Mouse (Mus musculus) forebrain, embryonic 14.5 days (tissue): ENCODE results near the gene Lxn. TPM values are rescaled to one million over a fixed set of nuclear protein-coding genes. Genes with fewer than 3 reads are reported as not detected.
A peak's percentile ranks its signal among the peaks of the same experiment; 100 is the strongest.

Experiments
- ATAC-seq: fragments of 200-750 bp; cut with Nextera tagmentation; 2 replicates; pipeline ENCODE4 v1.8.0; 2017; ENCODE audit warnings: mild to moderate bottlenecking, moderate library complexity
- DNase-seq: peaks from one replicate; pipeline ENCODE4 v3.0.0-alpha.2; 2015; ENCODE audit warnings: low spot score
- H3K27ac ChIP-seq: fragments of 300-500 bp; sonication (generic); 2 replicates; pipeline ENCODE4 v1.5.1; 2014; ENCODE audit warnings: low read depth, mild to moderate bottlenecking, control low read depth, low read length, moderate library complexity
- H3K27me3 ChIP-seq: fragments of 300-500 bp; sonication (generic); replicated peaks from 2 replicates; pipeline ENCODE4 v1.6.1; 2014; ENCODE audit warnings: low read length, control low read depth, mixed read lengths; ENCODE audit not compliant: control insufficient read depth, insufficient read depth
- H3K36me3 ChIP-seq: fragments of 300-500 bp; sonication (generic); 2 replicates; pipeline ENCODE4 v1.6.1; 2014; ENCODE audit warnings: low read length, control low read depth; ENCODE audit not compliant: control insufficient read depth, insufficient read depth
- H3K4me1 ChIP-seq: fragments of 300-500 bp; sonication (generic); 2 replicates; pipeline ENCODE4 v1.6.1; 2014; ENCODE audit warnings: antibody characterized with exemption, low read length, control low read depth; ENCODE audit not compliant: control insufficient read depth, insufficient read depth
- H3K4me2 ChIP-seq: fragments of 300-500 bp; sonication (generic); 2 replicates; pipeline ENCODE4 v1.6.1; 2014; ENCODE audit warnings: mild to moderate bottlenecking, control low read depth, low read length
- H3K4me3 ChIP-seq: fragments of 300-500 bp; sonication (generic); 2 replicates; pipeline ENCODE4 v1.5.1; 2014; ENCODE audit warnings: low read depth, low read length, control low read depth
- H3K9ac ChIP-seq: fragments of 300-500 bp; sonication (generic); 2 replicates; pipeline ENCODE4 v1.6.1; 2014; ENCODE audit warnings: mild to moderate bottlenecking, low read length, control low read depth, moderate library complexity
- H3K9me3 ChIP-seq: fragments of 300-500 bp; sonication (generic); replicated peaks from 2 replicates; pipeline ENCODE4 v1.6.1; 2016; ENCODE audit warnings: low read length, control low read depth, mixed read lengths; ENCODE audit not compliant: control insufficient read depth
- WGBS: fragments of 180-500 bp; shearing (Covaris S2); extraction: QIAGEN DNeasy Blood & Tissue Kit; methylation state at CpG from one replicate; pipeline ENCODE4 v1.1.7; 2014; 5-methylcytosine and 5-hydroxymethylcytosine counted together
- polyA plus RNA-seq: library from polyadenylated mRNA; unstranded; fragments of >200 nt; fragmentation: Nextera tagmentation; extraction: Ambion mirVana; gene quantifications from 2 replicates; pipeline ENCODE4 v1.2.1, GENCODE M21; 2014

The Lxn gene
- polyA plus RNA-seq, 1 experiment from 2014 or later, result 72.2 TPM

DNA sequence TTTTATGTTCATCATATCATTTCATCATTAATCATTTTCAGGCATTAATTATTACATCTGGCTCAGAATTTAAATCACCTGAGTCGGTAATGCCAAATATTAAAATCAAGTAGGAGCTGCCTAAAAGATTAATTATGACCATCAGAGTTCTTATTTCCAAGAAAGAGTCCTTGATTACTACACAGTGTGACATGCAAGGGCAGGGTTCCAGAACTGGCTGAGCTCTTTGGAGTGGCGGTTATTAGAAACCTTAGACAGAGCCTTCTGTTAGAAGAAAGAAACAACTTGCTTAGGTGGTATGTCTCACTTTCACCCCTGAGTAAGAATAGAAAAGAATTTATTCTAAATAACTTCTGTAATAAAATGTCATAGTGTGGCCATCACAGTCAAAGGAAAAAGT lies 3.6 kb upstream of the Lxn start:
- Histone ChIP-seq H3K27ac (no peak overlapping the region), H3K36me3 (peaks cover 28% of the 10 kb centered on the region), H3K9me3 (no peaks in the 10 kb centered on the region), H3K27me3 (no peaks in the 10 kb centered on the region; the same call in 1 of the 2 replicates), H3K4me1 (peaks cover 12% of the 10 kb centered on the region), H3K4me2 (no peak overlapping the region), H3K9ac (no peak overlapping the region), H3K4me3 (no peak overlapping the region)
- ATAC-seq (no peak), DNase-seq (no peak)
- 88% methylated on average over 2 of the region's 2 CpGs for WGBS

DNA sequence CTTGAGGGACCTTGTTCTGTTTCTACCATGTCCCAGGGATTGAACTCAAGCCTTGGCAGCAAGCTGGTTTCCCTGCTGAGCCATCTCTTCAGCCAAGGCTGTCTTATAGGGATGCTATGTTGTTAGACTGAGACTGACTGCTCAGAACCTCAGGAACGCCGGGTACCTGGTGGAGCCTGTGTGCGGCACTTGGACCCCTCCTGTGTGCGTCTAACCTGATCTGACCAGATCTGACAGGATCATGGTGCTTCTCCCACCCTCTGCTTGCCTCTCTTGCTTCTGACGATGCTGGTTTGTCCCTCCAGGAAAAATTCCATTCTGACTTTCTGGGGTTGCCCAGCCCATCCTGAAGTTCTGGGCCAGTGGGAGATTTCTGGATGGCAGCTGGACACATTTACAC lies 2.9 kb upstream of the Lxn start:
- ATAC-seq, result no peak
- H3K4me2 ChIP-seq, result no peak overlapping the region
- no peaks in the 10 kb centered on the region; the same call in 1 of the 2 replicates for H3K27me3 ChIP-seq
- no peaks in the 10 kb centered on the region for H3K9me3 ChIP-seq
- no peak for DNase-seq
- no peak overlapping the region for H3K4me3 ChIP-seq
- peaks cover 28% of the 10 kb centered on the region for H3K36me3 ChIP-seq
- H3K4me1 ChIP-seq, result peaks cover 12% of the 10 kb centered on the region
- H3K27ac ChIP-seq, result no peak overlapping the region
- 96% methylated on average over 5 of the region's 5 CpGs for WGBS
- H3K9ac ChIP-seq, result no peak overlapping the region

DNA sequence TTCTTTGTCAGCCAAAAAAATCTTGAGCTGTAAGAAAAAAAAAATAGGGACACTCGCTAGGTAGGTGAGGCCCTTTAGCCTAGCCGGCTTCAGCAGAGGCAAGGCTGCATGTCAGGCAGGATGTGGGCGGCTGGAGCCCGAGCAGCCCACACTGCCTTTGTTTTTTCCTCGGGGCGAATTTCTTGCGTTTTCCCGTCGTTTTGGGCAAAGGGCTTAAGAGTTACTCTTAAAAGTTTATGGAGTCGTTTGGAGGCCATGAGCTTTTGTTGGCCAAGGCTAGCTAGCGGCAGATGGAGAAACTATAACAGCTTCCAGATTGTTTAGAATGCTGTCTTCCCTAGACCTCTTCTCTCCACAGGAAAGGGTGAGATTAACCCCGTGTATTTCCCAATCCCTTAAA lies 725 bp downstream of the Lxn start:
- Histone ChIP-seq H3K9ac (peak overlapping the region; percentile 74), H3K9me3 (no peaks in the 10 kb centered on the region), H3K36me3 (peaks cover 33% of the 10 kb centered on the region), H3K27me3 (no peaks in the 10 kb centered on the region; the same call in 1 of the 2 replicates), H3K4me3 (peak overlapping the region; percentile 54), H3K4me2 (peak overlapping the region; percentile 86), H3K27ac (no peak overlapping the region), H3K4me1 (peaks cover 12% of the 10 kb centered on the region)
- WGBS, result 8% methylated on average over 12 of the region's 12 CpGs
- ATAC-seq (0 out of 2 replicates have a peak, but pooled peaks have one; percentile 27), DNase-seq (no peak)

DNA sequence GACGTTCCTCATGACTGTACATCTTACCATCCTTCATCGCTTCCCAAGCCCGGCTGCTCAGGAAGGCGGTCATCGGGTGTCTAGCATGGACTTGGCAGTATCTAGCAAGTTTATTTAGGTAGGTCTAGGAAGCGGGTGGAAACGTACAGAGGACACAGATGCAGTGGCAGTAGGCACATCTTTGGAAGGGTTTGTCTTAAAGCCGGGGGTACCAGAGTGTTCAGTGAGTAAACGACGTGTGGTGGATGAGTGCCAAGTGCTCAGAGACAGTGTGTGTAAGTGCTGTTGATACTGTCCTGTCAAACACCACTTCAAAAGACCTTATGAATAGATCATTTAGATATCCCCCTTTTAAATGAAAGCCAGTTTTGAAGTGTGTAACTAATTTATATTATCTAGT lies 1.1 kb downstream of the Lxn start:
- Histone ChIP-seq H3K4me1 (peaks cover 12% of the 10 kb centered on the region), H3K9ac (no peak overlapping the region; the same call in 1 of the 2 replicates)

DNA sequence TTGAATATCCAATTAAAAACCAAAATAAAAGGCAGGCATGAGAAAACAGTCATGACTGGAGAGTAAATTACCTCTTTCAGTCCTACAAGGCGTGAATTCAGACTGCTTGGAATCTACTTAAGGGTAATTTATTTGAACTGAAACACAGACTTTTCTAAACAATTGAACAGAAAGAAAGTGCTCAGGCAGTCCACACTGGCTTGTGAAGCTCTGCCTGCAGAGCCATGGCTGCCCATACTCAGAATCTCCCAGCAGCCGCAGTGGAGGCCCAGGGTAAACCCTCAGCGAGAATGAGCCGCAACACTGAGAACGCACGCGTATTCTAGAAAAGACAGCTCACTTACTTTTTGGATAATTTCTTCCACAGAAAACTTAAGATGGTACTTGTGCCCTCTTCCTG lies 1.7 kb downstream of the Lxn start:
- H3K9ac ChIP-seq, result no peak overlapping the region
- 34% methylated on average over 7 of the region's 7 CpGs for WGBS
- DNase-seq (peak; percentile 69), ATAC-seq (peak; percentile 36)
- H3K27ac ChIP-seq, result no peak overlapping the region
- no peaks in the 10 kb centered on the region for H3K9me3 ChIP-seq
- H3K36me3 ChIP-seq, result peaks cover 33% of the 10 kb centered on the region
- H3K4me1 ChIP-seq, result peaks cover 12% of the 10 kb centered on the region
- peak overlapping the region; percentile 86 for H3K4me2 ChIP-seq
- no peaks in the 10 kb centered on the region; the same call in 1 of the 2 replicates for H3K27me3 ChIP-seq
- no peak overlapping the region for H3K4me3 ChIP-seq

More for the DNA sequence above, 1.1 kb downstream of the Lxn start:
- DNase-seq (peak; percentile 46), ATAC-seq (0 out of 2 replicates have a peak, but pooled peaks have one; percentile 21)
- Histone ChIP-seq H3K27me3 (no peaks in the 10 kb centered on the region; the same call in 1 of the 2 replicates), H3K27ac (no peak overlapping the region), H3K4me2 (peak overlapping the region; percentile 86), H3K9me3 (no peaks in the 10 kb centered on the region), H3K4me3 (peak overlapping the region; percentile 54), H3K36me3 (peaks cover 32% of the 10 kb centered on the region)
- WGBS, result 47% methylated on average over 10 of the region's 10 CpGs

DNA sequence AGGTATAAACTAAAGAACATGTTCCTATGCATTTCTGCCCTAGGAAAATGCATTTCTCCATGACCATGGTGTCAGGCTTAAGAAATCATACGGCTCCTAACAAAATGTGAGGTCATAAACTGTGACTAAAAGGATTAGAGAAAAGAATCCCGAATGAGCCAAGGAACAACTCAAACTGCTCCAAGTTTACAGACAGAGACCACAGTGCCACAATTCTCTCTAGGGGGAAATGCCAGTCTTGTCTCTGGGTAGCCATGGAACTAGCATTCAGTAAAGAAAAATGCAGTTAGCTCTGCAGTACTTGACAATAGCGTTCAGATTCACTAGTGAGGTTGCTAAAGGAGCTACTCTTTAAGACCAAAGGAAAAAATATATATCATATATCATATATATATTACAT lies 3.8 kb downstream of the Lxn start:
- Histone ChIP-seq H3K4me1 (peaks cover 12% of the 10 kb centered on the region), H3K4me3 (no peak overlapping the region), H3K27me3 (no peaks in the 10 kb centered on the region; the same call in 1 of the 2 replicates), H3K36me3 (peaks cover 47% of the 10 kb centered on the region), H3K9ac (no peak overlapping the region), H3K4me2 (no peak overlapping the region), H3K9me3 (no peaks in the 10 kb centered on the region), H3K27ac (no peak overlapping the region)
- no peak for ATAC-seq
- peak; percentile 31 for DNase-seq
- 64% methylated on average over 3 of the region's 3 CpGs for WGBS

DNA sequence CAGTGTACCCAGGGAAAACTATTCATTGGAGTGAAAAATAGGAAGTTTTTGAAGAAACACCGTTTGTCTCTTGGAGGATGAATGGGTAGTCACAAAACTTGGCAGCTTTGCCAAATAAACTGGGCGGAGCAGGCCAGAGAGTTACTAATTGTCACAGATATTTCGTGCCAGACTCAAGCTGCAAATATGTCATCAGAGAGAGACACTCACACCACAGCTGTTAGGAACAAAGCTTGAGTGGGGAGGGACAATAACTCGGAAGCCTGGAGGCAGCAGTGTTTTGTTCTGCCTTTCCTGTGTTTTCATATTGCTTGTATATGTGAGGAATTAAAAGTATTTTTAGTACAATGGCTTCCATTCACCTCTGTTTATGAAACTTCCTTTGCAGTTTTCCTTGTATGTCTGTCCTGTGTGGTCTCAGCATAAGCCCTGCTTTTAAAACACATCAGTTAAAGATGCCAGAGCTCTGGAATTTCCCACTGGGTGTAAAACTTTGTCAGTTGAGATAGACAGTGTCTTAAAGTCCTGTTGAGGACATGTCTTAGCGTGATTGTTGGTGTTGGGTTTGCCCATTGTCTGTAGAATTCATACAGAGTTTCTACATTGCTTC lies 13.0 kb downstream of the Lxn start:
- H3K36me3 ChIP-seq, result peaks cover 76% of the 10 kb centered on the region
- no peak overlapping the region for H3K4me3 ChIP-seq
- WGBS, result 86% methylated on average over 5 of the region's 5 CpGs
- no peaks in the 10 kb centered on the region for H3K4me1 ChIP-seq
- no peak overlapping the region for H3K9ac ChIP-seq
- H3K27ac ChIP-seq, result no peak overlapping the region
- H3K9me3 ChIP-seq, result no peaks in the 10 kb centered on the region
- peak; percentile 4 for DNase-seq
- H3K27me3 ChIP-seq, result no peaks in the 10 kb centered on the region
- H3K4me2 ChIP-seq, result no peak overlapping the region
- ATAC-seq, result no peak

DNA sequence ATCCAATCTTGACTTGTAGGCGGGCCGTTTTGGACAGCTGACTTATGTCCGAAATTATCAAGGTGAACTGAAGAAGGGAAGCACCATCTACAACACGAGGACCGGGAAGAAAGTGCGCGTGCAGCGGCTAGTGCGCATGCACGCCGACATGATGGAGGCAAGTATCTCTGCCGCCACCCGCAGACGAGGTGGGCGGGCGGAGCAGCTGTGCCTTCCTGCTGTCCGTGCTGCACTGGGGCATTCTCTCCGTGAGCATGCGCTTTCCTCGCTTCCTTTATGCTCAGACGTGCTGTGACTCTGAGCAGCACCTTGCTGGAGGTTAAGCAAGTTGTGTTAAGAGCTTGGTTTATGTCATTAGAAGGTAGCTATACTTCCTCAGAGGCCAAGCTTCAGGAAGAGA lies 14.1 kb downstream of the Lxn start:
- ATAC-seq, result no peak
- Histone ChIP-seq H3K4me1 (no peaks in the 10 kb centered on the region), H3K4me3 (no peak overlapping the region), H3K36me3 (peaks cover 71% of the 10 kb centered on the region), H3K27me3 (no peaks in the 10 kb centered on the region), H3K9ac (no peak overlapping the region), H3K27ac (no peak overlapping the region), H3K9me3 (no peaks in the 10 kb centered on the region), H3K4me2 (no peak overlapping the region)
- WGBS, result 95% methylated on average over 21 of the region's 21 CpGs
- no peak for DNase-seq

DNA sequence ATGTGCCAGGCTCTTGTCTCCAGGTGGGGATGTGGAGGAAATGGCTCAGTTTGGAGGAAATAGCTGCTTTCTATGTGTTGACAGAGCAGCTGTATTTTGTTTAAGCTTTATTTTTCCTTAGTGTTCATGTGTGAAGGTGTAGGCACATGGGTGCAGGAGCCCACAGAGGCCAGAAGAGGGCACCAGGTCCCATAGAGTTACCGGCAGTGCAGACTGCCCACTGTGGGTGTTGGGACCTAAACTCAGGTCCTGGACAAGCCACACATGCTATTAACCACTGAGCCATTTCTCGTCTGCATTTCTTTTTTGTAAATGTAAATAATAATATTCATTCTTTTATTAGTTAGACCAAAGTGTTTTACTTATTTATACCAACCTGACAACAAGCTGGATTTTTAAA lies 16.6 kb downstream of the Lxn start:
- Histone ChIP-seq H3K9me3 (no peaks in the 10 kb centered on the region), H3K4me2 (no peak overlapping the region), H3K4me3 (no peak overlapping the region), H3K36me3 (peaks cover 73% of the 10 kb centered on the region), H3K27ac (no peak overlapping the region), H3K9ac (no peak overlapping the region), H3K27me3 (no peaks in the 10 kb centered on the region), H3K4me1 (no peaks in the 10 kb centered on the region)
- WGBS, result 93% methylated on average over 2 of the region's 2 CpGs
- no peak for DNase-seq
- ATAC-seq, result no peak
